Mouse (Mus musculus) testis, adult 2 months (tissue): ENCODE results near the gene Dnajb8. TPM values are rescaled to one million over a fixed set of nuclear protein-coding genes. Genes with fewer than 3 reads are reported as not detected.
A peak's percentile ranks its signal among the peaks of the same experiment; 100 is the strongest.

Experiments used
- H3K27ac ChIP-seq: fragments of 200-500 bp; 2 replicates; pipeline ENCODE4 v1.5.1; 2012; ENCODE audit warnings: low read depth, low read length; ENCODE audit not compliant: control insufficient read depth, insufficient read depth
- H3K27me3 ChIP-seq: fragments of 200-500 bp; 2 replicates; pipeline ENCODE4 v1.6.1; 2012; ENCODE audit warnings: mild to moderate bottlenecking, low read length, moderate library complexity; ENCODE audit not compliant: control insufficient read depth, insufficient read depth
- H3K36me3 ChIP-seq: fragments of 200-500 bp; 2 replicates; pipeline ENCODE4 v1.6.1; 2012; ENCODE audit warnings: mild to moderate bottlenecking, low read length; ENCODE audit not compliant: control insufficient read depth, insufficient read depth
- H3K4me1 ChIP-seq: fragments of 200-500 bp; 2 replicates; pipeline ENCODE4 v1.6.1; 2012; ENCODE audit warnings: low read length; ENCODE audit not compliant: control insufficient read depth, insufficient read depth
- H3K4me3 ChIP-seq: fragments of 200-500 bp; 2 replicates; pipeline ENCODE4 v1.5.1; 2012; ENCODE audit warnings: low read depth, mild to moderate bottlenecking, low read length, moderate library complexity, mixed read lengths; ENCODE audit not compliant: control insufficient read depth
- CTCF ChIP-seq: fragments of 200-500 bp; IDR thresholded peaks from 2 replicates; pipeline ENCODE4 v1.5.1; 2012; ENCODE audit warnings: low read depth, mild to moderate bottlenecking, inconsistent platforms, low read length, moderate library complexity; ENCODE audit not compliant: control insufficient read depth, insufficient read depth, insufficient replicate concordance
- POLR2A ChIP-seq: fragments of 200-500 bp; IDR thresholded peaks from 2 replicates; pipeline ENCODE4 v1.6.1; 2012; ENCODE audit warnings: low read depth, mild to moderate bottlenecking, inconsistent platforms, low read length, moderate library complexity; ENCODE audit not compliant: control insufficient read depth
- polyA plus RNA-seq: library from polyadenylated mRNA; depleted of rRNA; stranded (reverse); fragments of >200 nt; gene quantifications from 2 replicates; pipeline ENCODE4 v1.2.3, GENCODE M21; 2012; rRNA removed

Gene Dnajb8
- 720 and 738 TPM in 2 replicates for polyA plus RNA-seq

- peak within 1 kb of the TSS; percentile 33 for H3K27ac ChIP-seq
- H3K27me3 ChIP-seq = no peaks in the 10 kb centered on the region
Observed at GRCm38 (mm10) chr6:88221968-88222367, at the start of gene Dnajb8. Dnajb8 (plus strand) TSS chr6:88222268.

GRCm38 (mm10) chr6:88174191-88174590 lies 47.9 kb upstream of the Dnajb8 start:
- Histone ChIP-seq H3K27me3 (no peaks in the 10 kb centered on the region), H3K27ac (no peak overlapping the region), H3K36me3 (no peaks in the 10 kb centered on the region), H3K4me3 (no peak overlapping the region), H3K4me1 (no peaks in the 10 kb centered on the region)
- TF ChIP-seq CTCF (no peak), POLR2A (no peak)

More at GRCm38 (mm10) chr6:88221968-88222367, at the start of gene Dnajb8:
- no peak for TF ChIP-seq CTCF
- peak; percentile 81; the same call in 1 of the 2 replicates for TF ChIP-seq POLR2A
- Histone ChIP-seq H3K36me3 (no peaks in the 10 kb centered on the region), H3K4me3 (peak within 1 kb of the TSS; percentile 78), H3K4me1 (no peaks in the 10 kb centered on the region)

DNA sequence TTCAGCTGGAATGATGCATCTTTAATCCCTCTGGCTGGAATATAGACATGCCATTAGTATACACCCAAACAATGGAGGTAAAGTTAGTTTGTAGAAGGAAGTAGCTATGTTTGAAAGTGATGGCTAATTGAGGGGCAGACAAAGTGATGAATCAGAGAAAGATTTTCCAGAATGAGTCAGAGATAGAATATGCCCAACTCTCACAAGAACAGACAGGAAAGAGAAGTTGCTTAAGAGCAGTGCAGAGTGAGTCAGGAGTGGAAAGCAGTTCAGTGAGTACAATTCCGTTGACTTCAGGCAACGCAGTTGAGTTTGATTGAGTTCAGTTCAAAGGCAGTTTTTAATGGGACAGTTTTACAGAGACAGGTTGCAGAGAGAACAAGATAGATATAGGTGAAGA lies 47.4 kb upstream of the Dnajb8 start:
- Histone ChIP-seq H3K36me3 (no peaks in the 10 kb centered on the region), H3K4me1 (no peaks in the 10 kb centered on the region), H3K27me3 (no peaks in the 10 kb centered on the region), H3K4me3 (no peak overlapping the region), H3K27ac (no peak overlapping the region)
- TF ChIP-seq CTCF = no peak
- TF ChIP-seq POLR2A = no peak

- H3K4me1 ChIP-seq = peaks cover 9% of the 10 kb centered on the region
- H3K4me3 ChIP-seq = no peak overlapping the region
- no peak overlapping the region for H3K27ac ChIP-seq
- TF ChIP-seq POLR2A = no peak
- no peak for TF ChIP-seq CTCF
- H3K36me3 ChIP-seq = no peaks in the 10 kb centered on the region
- H3K27me3 ChIP-seq = no peaks in the 10 kb centered on the region
Observed at GRCm38 (mm10) chr6:88184671-88185070, 37.4 kb upstream of the Dnajb8 start.

DNA sequence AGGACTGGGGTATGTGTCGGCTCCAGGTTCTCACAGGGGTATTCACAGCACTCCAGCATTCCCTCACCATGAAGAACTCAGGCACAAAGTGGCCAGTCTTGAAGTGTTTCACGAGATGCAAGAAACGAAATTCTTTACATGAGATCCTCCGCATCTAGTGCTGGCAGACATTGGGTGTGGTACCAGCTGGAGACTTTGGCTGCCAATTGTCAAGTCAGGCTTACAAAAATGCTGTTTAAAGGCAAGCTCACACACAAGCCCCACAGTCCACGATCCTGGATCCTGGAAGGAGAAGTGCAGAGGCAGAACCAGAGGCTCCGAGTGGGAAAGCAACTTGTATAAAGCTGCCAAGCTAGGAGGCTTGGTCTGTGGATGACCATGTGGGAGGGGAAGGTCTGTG lies 33.9 kb upstream of the Dnajb8 start:
- TF ChIP-seq POLR2A = no peak
- TF ChIP-seq CTCF = no peak

GRCm38 (mm10) chr6:88189312-88190042 lies 32.6 kb upstream of the Dnajb8 start:
- H3K4me1 ChIP-seq = peaks cover 34% of the 10 kb centered on the region
- H3K27ac ChIP-seq = no peak overlapping the region
- TF ChIP-seq CTCF (peak; percentile 78), POLR2A (no peak)
- H3K27me3 ChIP-seq = peaks cover 2% of the 10 kb centered on the region
- H3K36me3 ChIP-seq = no peaks in the 10 kb centered on the region
- peak overlapping the region; percentile 93 for H3K4me3 ChIP-seq

More for the DNA sequence above, 33.9 kb upstream of the Dnajb8 start:
- Histone ChIP-seq H3K4me3 (no peak overlapping the region), H3K27ac (no peak overlapping the region), H3K4me1 (peaks cover 21% of the 10 kb centered on the region), H3K27me3 (no peaks in the 10 kb centered on the region), H3K36me3 (no peaks in the 10 kb centered on the region)

- TF ChIP-seq CTCF (no peak), POLR2A (no peak)
- Histone ChIP-seq H3K27me3 (peaks cover 4% of the 10 kb centered on the region), H3K4me3 (peak overlapping the region; percentile 93), H3K36me3 (no peaks in the 10 kb centered on the region), H3K4me1 (peaks cover 37% of the 10 kb centered on the region), H3K27ac (no peak overlapping the region)
Observed at GRCm38 (mm10) chr6:88190043-88190309, 32.1 kb upstream of the Dnajb8 start.
